Mouse (Mus musculus): Measurements from ENCODE around the gene Lrrc56. TPM values are rescaled to one million over a fixed set of nuclear protein-coding genes. Genes with fewer than 3 reads are reported as not detected.
A peak's percentile ranks its signal among the peaks of the same experiment; 100 is the strongest.

Lrrc56 gene
- total and polyA plus RNA-seq, 3 experiments: 0.46 to 1.4 (median 0.93) TPM

DNA sequence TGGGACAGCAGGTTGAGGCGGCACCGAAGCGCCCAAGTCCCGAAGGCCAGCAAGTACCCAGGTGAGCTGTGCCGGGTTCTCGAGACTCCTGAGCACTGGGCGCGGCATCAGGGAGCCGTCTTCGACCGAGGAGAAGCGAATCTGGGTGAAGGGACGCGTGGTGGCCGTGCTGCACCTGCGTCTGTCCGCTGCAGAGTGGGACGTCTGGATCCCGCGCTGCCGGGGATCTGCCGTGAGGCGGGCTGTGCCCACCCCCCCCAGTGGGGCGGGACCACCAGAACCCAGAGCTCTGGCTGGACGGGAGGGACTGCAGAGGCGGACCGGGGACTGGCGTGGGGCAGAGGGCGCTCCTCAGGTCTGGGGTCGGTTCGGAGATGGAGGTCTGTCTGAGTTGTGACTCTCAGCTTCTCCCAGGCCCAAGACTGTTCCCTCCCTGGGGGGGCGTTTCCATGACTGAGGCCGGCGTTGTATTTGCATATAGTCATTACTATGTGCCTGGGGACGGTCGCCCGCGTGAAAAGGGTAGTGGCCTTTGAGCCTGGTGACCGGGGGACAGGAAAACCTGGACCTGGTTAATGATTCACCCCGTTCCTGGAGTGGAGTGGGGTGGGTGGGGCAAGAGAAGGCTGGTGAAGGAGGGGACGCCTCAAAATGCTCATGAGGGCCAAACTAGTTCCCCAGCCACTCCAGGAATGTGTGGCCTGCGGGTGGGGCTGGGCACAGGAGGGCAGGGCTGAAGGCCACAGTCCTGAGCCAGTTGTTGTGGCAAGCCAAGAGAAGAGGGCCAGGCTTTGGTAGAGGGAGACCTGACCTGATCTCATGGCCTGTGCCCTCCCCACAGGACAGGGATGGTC lies 22.1 kb downstream of the Lrrc56 start:
- in situ Hi-C loops (cut with MboI; ENCODE audit: low pct_ligation_motif_present, low pct_unique_long_range_greater_than_20kb, low sequenced_read_pairs) (no loop called here), dilution Hi-C loops (cut with MboI; ENCODE audit: extremely low pct_ligation_motif_present, extremely low pct_unique_long_range_greater_than_20kb, low sequenced_read_pairs) (no loop called here)
- Histone ChIP-seq H3K27me3 (replicated peaks) (peaks cover 28% of the 10 kb centered on the region), H3K9ac (ENCODE audit: insufficient read depth, low read depth) (peak overlapping the region; percentile 49), H3K9me3 (replicated peaks; ENCODE audit: low read length) (no peaks in the 10 kb centered on the region), H3K4me1 (ENCODE audit: control insufficient read depth in 1 of 2, insufficient read depth in 2 of 2) (peaks cover 11 to 38% of the 10 kb centered on the region in 2 experiments), H3K4me3 (replicated peaks in 1 of 3; ENCODE audit: low read depth in 2 of 3, low read length in 2 of 3, poor library complexity in 1 of 3) (peak overlapping the region; percentile 50 to 74 (median 65)), H3K79me2 (replicated peaks; ENCODE audit: control insufficient read depth, extremely low read depth, insufficient read depth, poor library complexity, severe bottlenecking) (no peaks in the 10 kb centered on the region), H3K4me2 (ENCODE audit: insufficient read depth, low read depth, poor library complexity, severe bottlenecking) (peak overlapping the region; percentile 53), H3K27ac (ENCODE audit: insufficient read depth, low read depth) (no peak overlapping the region; the same call in 1 of the 2 replicates), H3K36me3 (replicated peaks in 1 of 2; ENCODE audit: control insufficient read depth in 1 of 2, insufficient read depth in 1 of 2, low read length in 1 of 2) (peaks cover 0 to 28% of the 10 kb centered on the region in 2 experiments)
- TF ChIP-seq POLR2A (IDR thresholded peaks at IDR 0.05; ENCODE audit: low read depth, low read length) (peak; percentile 63; the same call in 1 of the 2 replicates), RAD21 (IDR thresholded peaks at IDR 0.05; ENCODE audit: low read depth, low read length) (no peak), MEF2A (IDR thresholded peaks at IDR 0.05; ENCODE audit: borderline replicate concordance, low read depth, low read length) (0 out of 2 replicates have a peak, but pooled peaks have one; percentile 7), CHD2 (IDR thresholded peaks at IDR 0.05; ENCODE audit: low read length) (no peak), SIN3A (IDR thresholded peaks at IDR 0.05; ENCODE audit: low read length) (peak; percentile 66; the same call in 1 of the 2 replicates), ZKSCAN1 (IDR thresholded peaks at IDR 0.05; ENCODE audit: borderline replicate concordance, low read depth, low read length) (no peak), USF2 (conservative IDR thresholded peaks at IDR 0.05; ENCODE audit: low read depth, low read length) (no peak), EP300 (IDR thresholded peaks at IDR 0.05; ENCODE audit: low read length) (no peak)
- peak; percentile 78 for DNase-seq (ENCODE audit: extremely low read depth)

DNA sequence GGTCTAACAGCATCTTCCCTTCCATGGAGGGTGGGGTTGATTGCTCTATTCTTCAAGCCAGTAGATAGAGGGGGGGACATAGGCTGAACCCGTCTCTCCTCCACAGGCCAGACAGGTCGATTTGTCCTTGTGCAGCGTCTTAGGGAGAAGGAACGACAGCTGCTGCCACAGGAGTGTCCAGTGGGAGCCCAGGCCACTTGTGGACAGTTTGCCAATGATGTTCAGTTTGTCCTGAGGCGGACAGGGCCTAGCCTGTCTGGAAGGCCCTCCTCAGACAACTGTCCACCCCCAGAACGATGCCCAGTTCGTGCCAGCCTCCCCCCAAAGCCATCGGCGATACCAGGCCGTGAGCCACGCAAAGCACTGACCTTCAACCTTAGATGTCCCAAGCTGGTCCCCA lies 22.9 kb downstream of the Lrrc56 start:
- Histone ChIP-seq H3K4me3 (replicated peaks in 1 of 3; ENCODE audit: low read depth in 2 of 3, low read length in 2 of 3, poor library complexity in 1 of 3) (peak overlapping the region in 1 of 3 experiments; percentile 10), H3K9ac (ENCODE audit: insufficient read depth, low read depth) (no peak overlapping the region), H3K36me3 (replicated peaks in 1 of 2; ENCODE audit: control insufficient read depth in 1 of 2, insufficient read depth in 1 of 2, low read length in 1 of 2) (peaks cover 0 to 28% of the 10 kb centered on the region in 2 experiments), H3K79me2 (replicated peaks; ENCODE audit: control insufficient read depth, extremely low read depth, insufficient read depth, poor library complexity, severe bottlenecking) (no peaks in the 10 kb centered on the region), H3K9me3 (replicated peaks; ENCODE audit: low read length) (no peaks in the 10 kb centered on the region), H3K27me3 (replicated peaks) (peaks cover 20% of the 10 kb centered on the region), H3K4me2 (ENCODE audit: insufficient read depth, low read depth, poor library complexity, severe bottlenecking) (no peak overlapping the region), H3K4me1 (ENCODE audit: control insufficient read depth in 1 of 2, insufficient read depth in 2 of 2) (peaks cover 14 to 46% of the 10 kb centered on the region in 2 experiments), H3K27ac (ENCODE audit: insufficient read depth, low read depth) (no peak overlapping the region)
- in situ Hi-C loops (cut with MboI; ENCODE audit: low pct_ligation_motif_present, low pct_unique_long_range_greater_than_20kb, low sequenced_read_pairs) (no loop called here), dilution Hi-C loops (cut with MboI; ENCODE audit: extremely low pct_ligation_motif_present, extremely low pct_unique_long_range_greater_than_20kb, low sequenced_read_pairs) (no loop called here)
- no peak for DNase-seq (ENCODE audit: extremely low read depth)
- no peak for TF ChIP-seq ZNF384 (IDR thresholded peaks at IDR 0.05; ENCODE audit: low read depth, low read length)

DNA sequence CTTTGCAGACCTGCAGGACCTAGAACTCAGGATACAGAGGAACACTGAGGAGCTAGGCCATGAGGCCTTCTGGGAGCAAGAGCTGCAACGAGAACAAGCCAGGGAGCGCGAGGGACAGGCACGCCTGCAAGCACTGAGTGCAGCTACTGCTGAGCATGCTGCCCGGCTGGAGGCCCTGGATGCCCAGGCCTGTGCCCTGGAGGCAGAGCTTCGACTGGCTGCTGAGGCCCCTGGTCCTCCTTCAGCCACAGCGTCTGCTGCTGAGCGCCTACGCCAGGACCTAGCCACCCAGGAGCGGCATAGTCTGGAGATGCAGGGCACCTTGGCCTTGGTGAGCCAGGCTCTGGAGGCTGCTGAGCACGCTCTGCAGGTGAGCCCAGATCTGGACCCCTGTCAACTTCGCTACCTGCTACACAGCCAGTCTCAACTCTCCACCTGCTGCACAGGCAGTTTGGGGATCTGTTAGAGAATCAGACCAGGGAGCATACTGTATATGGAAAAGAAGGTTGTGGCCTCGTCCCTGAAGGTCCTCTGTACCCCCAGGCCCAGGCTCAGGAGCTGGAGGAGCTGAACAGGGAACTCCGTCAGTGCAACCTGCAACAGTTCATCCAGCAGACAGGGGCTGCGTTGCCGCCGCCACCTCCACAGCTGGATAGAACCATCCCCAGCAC lies 23.5 kb downstream of the Lrrc56 start:
- dilution Hi-C loops (cut with MboI; ENCODE audit: extremely low pct_ligation_motif_present, extremely low pct_unique_long_range_greater_than_20kb, low sequenced_read_pairs) (no loop called here), in situ Hi-C loops (cut with MboI; ENCODE audit: low pct_ligation_motif_present, low pct_unique_long_range_greater_than_20kb, low sequenced_read_pairs) (no loop called here)
- Histone ChIP-seq H3K9me3 (replicated peaks; ENCODE audit: low read length) (no peaks in the 10 kb centered on the region), H3K4me1 (ENCODE audit: control insufficient read depth in 1 of 2, insufficient read depth in 2 of 2) (peaks cover 18 to 52% of the 10 kb centered on the region in 2 experiments), H3K4me3 (replicated peaks in 1 of 3; ENCODE audit: low read depth in 2 of 3, low read length in 2 of 3, poor library complexity in 1 of 3) (no peak overlapping the region), H3K36me3 (replicated peaks in 1 of 2; ENCODE audit: control insufficient read depth in 1 of 2, insufficient read depth in 1 of 2, low read length in 1 of 2) (peaks cover 0 to 28% of the 10 kb centered on the region in 2 experiments), H3K27ac (ENCODE audit: insufficient read depth, low read depth) (no peak overlapping the region), H3K9ac (ENCODE audit: insufficient read depth, low read depth) (no peak overlapping the region), H3K27me3 (replicated peaks) (peaks cover 15% of the 10 kb centered on the region), H3K79me2 (replicated peaks; ENCODE audit: control insufficient read depth, extremely low read depth, insufficient read depth, poor library complexity, severe bottlenecking) (no peaks in the 10 kb centered on the region), H3K4me2 (ENCODE audit: insufficient read depth, low read depth, poor library complexity, severe bottlenecking) (no peak overlapping the region)
- no peak for TF ChIP-seq CHD2 (IDR thresholded peaks at IDR 0.05; ENCODE audit: low read length)
- DNase-seq (ENCODE audit: extremely low read depth): no peak

All from CH12.LX (cell line).